Mouse (Mus musculus) olfactory bulb, adult 2 months (tissue): Measurements from ENCODE around the gene Xdh. TPM values are rescaled to one million over a fixed set of nuclear protein-coding genes. Genes with fewer than 3 reads are reported as not detected.

ENCODE experiments used
- H3K27ac ChIP-seq: fragments of 200-500 bp; 2 replicates; pipeline ENCODE4 v1.5.1; 2012; ENCODE audit warnings: low read depth, low read length; ENCODE audit not compliant: insufficient read depth
- H3K4me1 ChIP-seq: fragments of 200-500 bp; 2 replicates; pipeline ENCODE4 v1.6.1; 2012; ENCODE audit warnings: low read length; ENCODE audit not compliant: control insufficient read depth, insufficient read depth
- H3K4me3 ChIP-seq: fragments of 200-500 bp; 2 replicates; pipeline ENCODE4 v1.5.1; 2012; ENCODE audit warnings: mild to moderate bottlenecking, low read depth, low read length, moderate library complexity; ENCODE audit not compliant: insufficient read depth
- CTCF ChIP-seq: fragments of 200-500 bp; IDR thresholded peaks from 2 replicates; pipeline ENCODE4 v1.5.1; 2012; ENCODE audit warnings: low read depth, mild to moderate bottlenecking, low read length, moderate library complexity; ENCODE audit not compliant: insufficient read depth
- POLR2A ChIP-seq: fragments of 200-500 bp; IDR thresholded peaks from 2 replicates; pipeline ENCODE4 v1.6.1; 2012; ENCODE audit warnings: mild to moderate bottlenecking, low read depth, low read length, moderate library complexity; ENCODE audit not compliant: insufficient read depth
- WGBS: fragments of 180-500 bp; shearing (Covaris S2); methylation state at CpG from one replicate; pipeline ENCODE4 v1.1.7; 2018; 5-methylcytosine and 5-hydroxymethylcytosine counted together
- polyA plus RNA-seq: library from polyadenylated mRNA; stranded (reverse); fragments of >200 nt; gene quantifications from 2 replicates; pipeline ENCODE4 v1.2.4, GENCODE M21; 2012; ENCODE audit warnings: low replicate concordance; ENCODE audit not compliant: missing spikeins, insufficient read depth, insufficient read length

The Xdh gene
- polyA plus RNA-seq, 1 experiment, result not detected

- Histone ChIP-seq H3K4me3 (no peak overlapping the region), H3K27ac (no peak overlapping the region), H3K4me1 (peaks cover 2% of the 10 kb centered on the region; the same call in 1 of the 2 replicates)
- TF ChIP-seq CTCF (no peak), POLR2A (no peak)
- WGBS, result 29% methylated on average over 8 of the region's 8 CpGs
Measured at GRCm38 (mm10) chr17:73919520-73919919, 30.5 kb downstream of the Xdh start.

GRCm38 (mm10) chr17:73918944-73919381 lies 31.0 kb downstream of the Xdh start:
- WGBS, result 67% methylated on average over 7 of the region's 7 CpGs
- no peak overlapping the region for H3K27ac ChIP-seq

GRCm38 (mm10) chr17:73918138-73918537 lies 31.9 kb downstream of the Xdh start:
- 90% methylated on average over 3 of the region's 3 CpGs for WGBS
- TF ChIP-seq CTCF (no peak), POLR2A (no peak)
- H3K4me3 ChIP-seq, result no peak overlapping the region
- H3K27ac ChIP-seq, result no peak overlapping the region
- H3K4me1 ChIP-seq, result peaks cover 2% of the 10 kb centered on the region; the same call in 1 of the 2 replicates

More at GRCm38 (mm10) chr17:73918944-73919381, 31.0 kb downstream of the Xdh start:
- H3K4me1 ChIP-seq, result peaks cover 2% of the 10 kb centered on the region; the same call in 1 of the 2 replicates
- no peak overlapping the region for H3K4me3 ChIP-seq
- TF ChIP-seq CTCF (no peak), POLR2A (no peak)

GRCm38 (mm10) chr17:73917713-73918112 lies 32.3 kb downstream of the Xdh start:
- WGBS, result 91% methylated on average over 5 of the region's 5 CpGs
- no peak overlapping the region for H3K4me3 ChIP-seq
- peaks cover 2% of the 10 kb centered on the region; the same call in 1 of the 2 replicates for H3K4me1 ChIP-seq
- TF ChIP-seq CTCF (no peak), POLR2A (no peak)
- H3K27ac ChIP-seq, result no peak overlapping the region

GRCm38 (mm10) chr17:73914730-73915129 lies 35.3 kb downstream of the Xdh start:
- TF ChIP-seq CTCF (no peak), POLR2A (no peak)
- Histone ChIP-seq H3K27ac (no peak overlapping the region), H3K4me3 (no peak overlapping the region), H3K4me1 (peaks cover 2% of the 10 kb centered on the region; the same call in 1 of the 2 replicates)
- 63% methylated on average over 4 of the region's 4 CpGs for WGBS

- Histone ChIP-seq H3K27ac (no peak overlapping the region), H3K4me3 (no peak overlapping the region), H3K4me1 (no peaks in the 10 kb centered on the region)
- WGBS, result 91% methylated on average over 8 of the region's 8 CpGs
- no peak for TF ChIP-seq POLR2A
- no peak for TF ChIP-seq CTCF
Measured at GRCm38 (mm10) chr17:73906076-73906475, 43.9 kb downstream of the Xdh start.

- no peak overlapping the region for H3K4me3 ChIP-seq
Measured at GRCm38 (mm10) chr17:73905043-73905750, 44.8 kb downstream of the Xdh start.

GRCm38 (mm10) chr17:73903121-73903520 lies 46.9 kb downstream of the Xdh start:
- 91% methylated on average over 1 of the region's 1 CpGs for WGBS
- Histone ChIP-seq H3K4me3 (no peak overlapping the region), H3K4me1 (no peaks in the 10 kb centered on the region), H3K27ac (no peak overlapping the region)
- TF ChIP-seq POLR2A (no peak), CTCF (no peak)

More at GRCm38 (mm10) chr17:73905043-73905750, 44.8 kb downstream of the Xdh start:
- Histone ChIP-seq H3K27ac (no peak overlapping the region), H3K4me1 (no peaks in the 10 kb centered on the region)
- WGBS, result 85% methylated on average over 7 of the region's 7 CpGs
- TF ChIP-seq POLR2A, result no peak
- TF ChIP-seq CTCF, result no peak

GRCm38 (mm10) chr17:73902234-73902636 lies 47.8 kb downstream of the Xdh start:
- Histone ChIP-seq H3K4me3 (no peak overlapping the region), H3K4me1 (no peaks in the 10 kb centered on the region), H3K27ac (no peak overlapping the region)
- TF ChIP-seq CTCF, result no peak
- TF ChIP-seq POLR2A, result no peak
- WGBS, result 48% methylated on average over 5 of the region's 5 CpGs

- TF ChIP-seq CTCF, result no peak
- TF ChIP-seq POLR2A, result no peak
- no peaks in the 10 kb centered on the region for H3K4me1 ChIP-seq
- WGBS, result 94% methylated on average over 5 of the region's 5 CpGs
- no peak overlapping the region for H3K4me3 ChIP-seq
- H3K27ac ChIP-seq, result no peak overlapping the region
Measured at GRCm38 (mm10) chr17:73894399-73894798, 55.6 kb downstream of the Xdh start.
